Mouse (Mus musculus): ENCODE data around the gene Coro2a.
"Not testable (repeated sequence)": the region's sequence is repeated elsewhere in the genome, so short reads cannot be mapped to it uniquely, and the experiment has no call there.

The Coro2a gene

DNA sequence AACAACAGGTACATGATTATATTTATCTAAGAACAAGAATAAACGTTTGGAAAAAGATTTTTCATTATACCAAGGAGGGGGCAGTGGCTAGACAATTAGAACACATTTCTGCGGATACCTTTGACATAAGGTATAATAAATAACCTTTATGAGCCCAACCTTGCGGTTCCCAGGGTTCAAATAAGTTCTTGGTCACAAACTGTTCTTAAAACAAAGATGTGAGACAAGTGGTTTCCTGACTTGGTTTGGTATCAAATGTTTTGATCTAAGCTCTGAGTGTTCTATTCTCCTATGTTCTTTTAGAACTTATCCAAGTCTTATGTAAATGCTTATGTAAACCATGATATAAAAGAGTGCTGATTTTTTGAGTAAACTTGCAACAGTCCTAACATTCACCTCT, 17.5 kb downstream of the Coro2a start:
- not testable (repeated sequence) for DNase-seq (ENCODE audit: low read depth, low spot score)

DNA sequence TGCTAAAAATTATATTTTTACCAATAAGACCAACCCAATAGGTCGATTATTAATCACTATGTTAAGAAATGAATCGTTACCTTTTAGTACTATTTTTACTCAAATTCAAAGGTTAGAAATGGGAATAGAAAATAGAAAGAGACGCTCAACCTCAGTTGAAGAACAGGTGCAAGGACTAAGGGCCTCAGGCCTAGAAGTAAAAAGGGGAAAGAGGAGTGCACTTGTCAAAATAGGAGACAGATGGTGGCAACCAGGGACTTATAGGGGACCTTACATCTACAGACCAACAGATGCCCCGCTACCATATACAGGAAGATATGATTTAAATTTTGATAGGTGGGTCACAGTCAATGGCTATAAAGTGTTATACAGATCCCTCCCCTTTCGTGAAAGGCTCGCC, 17.9 kb downstream of the Coro2a start:
- DNase-seq (ENCODE audit: low read depth, low spot score): not testable (repeated sequence)

DNA sequence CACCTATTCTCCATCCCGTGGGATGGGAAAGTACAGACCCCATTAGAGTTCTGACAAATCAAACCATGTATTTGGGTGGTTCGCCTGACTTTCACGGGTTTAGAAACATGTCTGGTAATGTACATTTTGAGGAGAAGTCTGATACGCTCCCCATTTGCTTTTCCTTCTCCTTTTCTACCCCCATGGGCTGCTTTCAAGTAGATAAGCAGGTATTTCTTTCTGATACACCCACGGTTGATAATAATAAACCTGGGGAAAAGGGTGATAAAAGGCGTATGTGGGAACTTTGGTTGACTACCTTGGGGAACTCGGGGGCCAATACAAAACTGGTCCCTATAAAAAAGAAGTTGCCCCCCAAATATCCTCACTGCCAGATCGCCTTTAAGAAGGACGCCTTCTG, 20.0 kb downstream of the Coro2a start:
- not testable (repeated sequence) for DNase-seq (ENCODE audit: low read depth, low spot score)

DNA sequence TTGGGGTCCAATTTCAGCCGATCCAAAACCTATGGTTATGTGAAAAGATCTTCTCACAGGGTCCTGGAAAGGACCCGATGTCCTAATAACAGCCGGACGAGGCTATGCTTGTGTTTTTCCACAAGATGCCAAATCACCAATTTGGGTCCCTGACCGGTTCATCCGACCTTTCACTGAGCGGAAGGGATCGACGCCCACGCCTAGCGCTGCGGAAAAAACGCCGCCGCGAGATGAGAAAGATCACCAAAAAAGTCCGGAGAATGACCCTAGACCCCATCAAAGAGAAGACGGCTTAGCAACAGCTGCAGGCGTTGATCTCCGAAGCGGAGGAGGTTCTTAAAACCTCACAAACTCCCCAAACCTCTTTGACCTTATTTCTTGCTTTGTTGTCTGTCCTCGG, 20.4 kb downstream of the Coro2a start:
- DNase-seq (ENCODE audit: low read depth, low spot score): peak; percentile 39

DNA sequence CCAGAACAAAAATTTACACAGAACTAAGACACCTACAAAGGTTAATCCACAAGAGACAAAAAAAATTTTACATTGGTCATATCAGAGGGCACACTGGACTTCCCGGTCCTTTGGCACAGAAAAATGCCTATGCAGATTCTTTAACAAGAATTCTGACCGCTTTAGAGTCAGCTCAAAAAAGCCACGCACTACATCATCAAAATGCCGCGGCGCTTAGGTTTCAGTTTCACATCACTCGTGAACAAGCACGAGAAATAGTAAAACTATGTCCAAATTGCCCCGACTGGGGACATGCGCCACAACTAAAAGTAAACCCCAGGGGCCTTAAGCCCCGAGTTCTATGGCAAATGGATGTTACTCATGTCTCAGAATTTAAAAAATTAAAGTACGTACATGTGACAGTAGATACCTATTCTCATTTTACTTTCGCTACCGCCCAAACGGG, 21.2 kb downstream of the Coro2a start:
- DNase-seq (ENCODE audit: low read depth, low spot score): not testable (repeated sequence)

DNA sequence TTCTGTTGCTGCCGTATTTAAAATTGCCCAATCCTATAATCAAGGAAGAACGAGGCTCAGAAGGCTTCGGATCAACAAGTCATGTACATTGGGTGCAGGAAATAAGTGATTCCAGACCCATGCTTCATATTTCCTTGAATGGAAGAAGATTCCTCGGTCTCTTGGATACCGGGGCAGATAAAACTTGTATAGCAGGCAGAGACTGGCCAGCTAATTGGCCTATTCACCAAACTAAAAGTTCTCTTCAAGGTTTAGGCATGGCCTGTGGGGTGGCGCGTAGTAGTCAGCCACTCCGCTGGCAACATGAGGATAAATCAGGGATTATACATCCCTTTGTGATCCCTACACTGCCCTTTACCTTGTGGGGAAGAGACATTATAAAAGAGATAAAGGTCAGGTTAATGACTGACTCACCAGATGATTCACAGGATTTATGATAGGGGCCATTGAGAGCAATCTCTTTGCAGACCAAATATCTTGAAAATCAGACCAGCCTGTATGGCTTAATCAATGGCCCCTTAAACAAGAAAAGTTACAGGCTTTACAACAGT, 23.1 kb downstream of the Coro2a start:
- not testable (repeated sequence) for DNase-seq (ENCODE audit: low read depth, low spot score)

DNA sequence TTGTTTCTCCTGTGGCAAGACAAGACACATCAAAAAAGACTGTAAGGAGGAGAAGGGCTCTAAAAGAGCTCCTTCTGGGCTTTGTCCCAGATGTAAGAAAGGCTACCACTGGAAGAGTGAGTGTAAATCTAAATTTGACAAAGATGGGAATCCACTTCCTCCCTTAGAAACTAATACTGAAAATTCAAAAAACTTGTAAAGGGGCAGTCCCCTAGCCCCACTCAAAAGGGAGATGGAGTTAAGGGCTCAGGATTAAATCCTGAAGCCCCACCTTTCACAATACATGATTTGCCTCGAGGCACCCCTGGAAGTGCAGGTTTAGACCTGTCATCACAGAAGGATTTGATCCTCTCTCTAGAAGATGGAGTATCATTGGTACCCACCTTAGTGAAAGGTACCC, 23.8 kb downstream of the Coro2a start:
- no peak for DNase-seq (ENCODE audit: low read depth, low spot score)

DNA sequence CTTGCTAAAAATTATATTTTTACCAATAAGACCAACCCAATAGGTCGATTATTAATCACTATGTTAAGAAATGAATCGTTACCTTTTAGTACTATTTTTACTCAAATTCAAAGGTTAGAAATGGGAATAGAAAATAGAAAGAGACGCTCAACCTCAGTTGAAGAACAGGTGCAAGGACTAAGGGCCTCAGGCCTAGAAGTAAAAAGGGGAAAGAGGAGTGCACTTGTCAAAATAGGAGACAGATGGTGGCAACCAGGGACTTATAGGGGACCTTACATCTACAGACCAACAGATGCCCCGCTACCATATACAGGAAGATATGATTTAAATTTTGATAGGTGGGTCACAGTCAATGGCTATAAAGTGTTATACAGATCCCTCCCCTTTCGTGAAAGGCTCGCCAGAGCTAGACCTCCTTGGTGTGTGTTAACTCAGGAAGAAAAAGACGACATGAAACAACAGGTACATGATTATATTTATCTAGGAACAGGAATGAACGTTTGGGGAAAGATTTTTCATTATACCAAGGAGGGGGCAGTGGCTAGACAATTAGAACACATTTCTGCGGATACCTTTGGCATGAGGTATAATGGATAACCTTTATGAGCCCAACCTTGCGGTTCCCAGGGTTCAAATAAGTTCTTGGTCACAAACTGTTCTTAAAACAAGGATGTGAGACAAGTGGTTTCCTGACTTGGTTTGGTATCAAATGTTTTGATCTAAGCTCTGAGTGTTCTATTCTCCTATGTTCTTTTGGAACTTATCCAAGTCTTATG, 26.3 kb downstream of the Coro2a start:
- DNase-seq (ENCODE audit: low read depth, low spot score): not testable (repeated sequence)

DNA sequence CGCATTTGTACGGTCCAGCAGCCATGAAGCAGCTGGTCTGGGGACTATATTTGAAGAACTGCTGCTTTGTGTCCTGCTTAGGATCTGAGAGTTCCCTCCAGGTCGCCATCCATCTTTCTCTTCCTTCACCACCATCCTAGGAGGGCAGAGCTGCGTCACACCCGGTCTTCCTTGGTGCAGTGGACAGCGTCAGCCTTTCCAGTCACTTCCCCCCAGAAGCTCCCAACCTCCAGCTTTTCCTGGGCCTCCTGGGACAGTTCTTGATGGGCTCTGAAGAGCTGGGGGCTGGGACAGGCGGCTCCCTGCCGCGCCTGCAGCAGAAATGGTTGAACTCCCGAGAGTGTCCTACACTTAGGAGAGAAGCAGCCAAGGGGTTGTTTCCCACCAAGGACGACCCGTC, 27.2 kb downstream of the Coro2a start:
- DNase-seq (ENCODE audit: low read depth, low spot score): no peak

DNA sequence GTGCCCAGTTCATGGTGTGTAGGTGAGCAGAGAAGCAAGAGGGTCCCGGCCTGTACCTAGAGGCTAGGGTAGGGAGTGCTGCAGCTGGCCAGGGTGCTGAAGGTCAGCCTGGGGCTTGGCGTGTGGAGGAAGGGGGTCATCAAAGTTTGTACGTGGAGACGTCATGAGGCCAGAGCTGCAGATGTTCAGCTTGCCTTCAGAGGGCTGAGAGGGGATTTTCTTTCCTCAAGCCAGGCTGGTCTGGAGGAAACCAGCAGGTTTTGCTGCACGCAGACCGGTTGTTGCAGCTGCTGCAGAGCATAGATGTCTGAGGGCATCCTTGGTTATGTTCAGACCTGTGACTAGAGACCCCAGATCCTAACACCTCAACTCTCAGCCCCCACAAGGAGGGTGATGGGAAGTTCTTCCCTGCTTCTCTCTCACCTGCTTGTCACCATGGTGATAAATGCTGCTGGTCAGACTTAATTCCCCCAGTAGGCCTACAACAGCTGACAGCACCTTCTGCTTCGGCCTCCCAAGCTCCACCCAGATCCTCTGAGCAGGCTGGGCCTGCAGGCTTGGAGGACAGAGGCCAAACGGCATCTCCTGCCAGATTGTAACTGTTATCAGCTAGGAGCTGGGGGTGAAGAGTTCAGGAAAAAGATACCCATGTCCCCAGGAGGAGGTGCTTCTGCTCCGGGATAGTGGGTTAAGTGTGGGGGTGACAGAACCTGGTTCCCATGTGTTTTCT, 27.8 kb downstream of the Coro2a start:
- DNase-seq (ENCODE audit: low read depth, low spot score): no peak

DNA sequence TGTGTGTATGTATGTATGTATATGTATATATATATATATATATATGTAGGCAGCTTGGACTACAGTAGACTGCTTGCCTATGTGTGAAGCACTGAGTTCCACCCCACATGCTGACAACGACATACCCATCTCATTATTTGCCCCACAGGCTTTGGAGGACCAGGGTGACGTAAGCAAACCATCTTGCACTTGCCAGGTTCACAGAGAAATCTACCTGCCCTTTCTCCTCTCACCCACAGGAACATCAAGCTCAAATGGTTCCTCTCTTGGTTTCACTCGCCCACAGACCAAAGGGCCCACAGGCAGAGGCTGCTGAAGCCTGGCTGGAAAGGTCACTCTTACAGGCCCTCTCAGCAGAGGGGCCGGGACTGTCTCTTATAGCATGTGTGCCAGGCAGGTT, 29.4 kb downstream of the Coro2a start:
- no peak for DNase-seq (ENCODE audit: low read depth, low spot score)

DNA sequence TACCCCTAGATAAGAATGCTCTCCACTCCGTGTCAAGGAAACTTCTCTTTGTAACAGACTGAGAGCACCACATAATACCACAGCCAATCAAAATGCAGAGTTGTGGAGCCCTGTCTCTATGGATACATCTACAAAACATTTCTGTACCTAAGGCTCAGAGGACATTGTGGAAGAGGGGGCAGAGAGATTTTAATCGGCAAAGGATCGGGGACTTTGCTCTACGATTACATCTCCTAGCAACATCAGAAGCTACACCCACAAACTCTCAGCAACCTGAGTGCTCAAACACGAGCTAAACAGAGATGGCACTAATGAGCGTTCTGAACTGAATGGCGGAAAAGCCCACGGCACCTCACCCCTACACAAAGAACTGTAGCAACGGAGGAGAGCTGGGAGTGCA, 30.3 kb downstream of the Coro2a start:
- no peak for DNase-seq (ENCODE audit: low read depth, low spot score)

DNA sequence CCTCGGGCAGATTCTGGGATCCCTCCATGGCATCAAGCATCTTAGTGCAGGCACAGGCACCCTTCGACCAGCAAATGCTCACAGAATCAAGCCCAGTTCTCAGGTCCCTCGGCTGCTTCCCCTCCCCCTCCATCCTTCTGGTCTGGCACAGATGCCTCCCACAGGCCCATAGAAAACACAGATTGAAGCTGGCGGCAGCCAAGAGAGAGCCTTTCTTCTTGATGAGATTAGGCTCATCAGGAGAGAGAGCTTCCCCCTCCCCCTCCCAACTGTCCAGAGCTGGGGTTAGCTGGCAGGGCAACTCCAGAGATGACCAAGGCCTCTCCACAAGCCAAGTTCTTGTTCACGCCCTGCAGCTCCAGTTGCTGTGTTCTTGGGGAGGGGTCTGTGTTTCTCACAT, 32.3 kb downstream of the Coro2a start:
- no peak for DNase-seq (ENCODE audit: low read depth, low spot score)

DNA sequence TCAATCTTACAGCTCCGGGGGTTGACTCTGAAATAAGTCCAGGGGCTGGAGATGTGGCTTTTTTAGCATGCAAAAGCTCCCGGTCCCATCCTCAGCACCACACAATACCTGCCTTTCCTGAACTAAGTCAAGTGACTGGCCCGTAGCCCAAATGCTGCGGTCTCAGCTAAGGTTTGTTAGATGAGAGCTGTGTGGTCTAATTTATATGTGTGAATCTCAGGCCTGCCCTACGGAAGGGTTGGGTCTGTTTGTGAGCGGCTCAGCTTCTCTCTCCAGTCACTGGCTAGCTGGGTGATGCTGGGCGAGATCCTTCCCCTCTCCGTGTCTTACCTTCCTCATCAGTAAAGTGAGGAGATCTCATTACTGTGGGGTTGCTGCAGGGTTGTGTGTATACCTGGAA, 33.8 kb downstream of the Coro2a start:
- DNase-seq (ENCODE audit: low read depth, low spot score): no peak

DNA sequence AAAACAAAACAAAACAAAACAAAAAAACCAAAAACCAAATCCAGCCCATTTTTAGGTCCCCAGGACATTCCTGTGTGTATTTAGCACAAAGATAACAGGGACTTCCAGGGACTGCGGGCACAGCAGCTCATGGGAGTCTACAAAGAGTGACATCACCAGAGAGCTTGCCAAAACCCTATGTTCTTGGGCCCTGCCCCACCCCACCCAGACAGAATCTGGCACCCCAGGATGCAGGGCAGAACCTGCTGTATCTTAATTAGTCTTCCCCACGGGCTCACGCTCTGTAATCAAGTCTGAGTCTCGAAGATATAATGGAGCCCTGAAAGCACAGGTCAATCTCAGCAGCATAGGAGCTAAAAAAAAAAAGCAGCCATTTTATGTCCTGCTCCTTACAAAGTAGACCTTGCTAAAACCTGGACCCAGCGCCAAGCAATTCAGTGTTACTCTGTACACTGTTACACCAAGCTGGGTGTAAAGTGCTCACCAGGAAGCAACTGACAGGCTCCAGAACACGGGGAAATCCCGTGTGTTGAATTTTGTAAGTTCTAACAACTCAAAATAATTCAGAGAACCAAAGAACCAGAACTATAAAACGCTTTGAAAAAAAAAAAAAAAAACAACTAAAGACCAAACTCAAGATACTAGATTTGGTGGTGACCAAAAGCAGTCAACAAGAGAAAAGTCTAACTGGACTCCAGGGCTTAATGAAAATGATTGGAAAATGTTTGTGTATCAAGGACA, 34.9 kb downstream of the Coro2a start:
- no peak for DNase-seq (ENCODE audit: low read depth, low spot score)

DNA sequence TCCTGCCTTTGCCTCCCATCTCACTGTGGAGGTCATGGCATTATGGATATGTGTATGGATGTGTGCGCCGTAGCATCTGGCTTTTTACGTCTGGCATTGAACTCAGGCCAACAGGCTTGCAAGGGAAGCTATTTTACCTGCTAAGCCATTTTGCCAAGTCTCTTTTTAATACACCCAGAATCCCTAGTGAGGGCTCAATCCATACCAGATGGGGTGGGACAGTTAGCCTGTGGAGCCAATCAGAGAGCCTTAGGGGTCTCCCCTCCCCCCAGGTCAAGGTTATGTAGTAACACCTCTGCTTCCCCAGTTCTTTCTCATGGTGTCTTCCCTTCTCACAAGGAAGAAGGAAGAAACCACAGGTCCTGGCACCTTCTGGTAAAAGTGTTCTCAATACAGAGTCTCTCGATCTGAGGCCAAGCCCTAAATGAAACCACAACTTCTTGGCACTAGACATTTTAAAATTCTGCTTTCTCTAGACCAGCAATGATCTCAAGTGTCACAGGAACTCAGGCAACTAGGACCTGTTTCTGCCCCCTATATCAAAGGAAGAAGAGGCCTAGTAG, 36.5 kb downstream of the Coro2a start:
- DNase-seq (ENCODE audit: low read depth, low spot score): no peak

DNA sequence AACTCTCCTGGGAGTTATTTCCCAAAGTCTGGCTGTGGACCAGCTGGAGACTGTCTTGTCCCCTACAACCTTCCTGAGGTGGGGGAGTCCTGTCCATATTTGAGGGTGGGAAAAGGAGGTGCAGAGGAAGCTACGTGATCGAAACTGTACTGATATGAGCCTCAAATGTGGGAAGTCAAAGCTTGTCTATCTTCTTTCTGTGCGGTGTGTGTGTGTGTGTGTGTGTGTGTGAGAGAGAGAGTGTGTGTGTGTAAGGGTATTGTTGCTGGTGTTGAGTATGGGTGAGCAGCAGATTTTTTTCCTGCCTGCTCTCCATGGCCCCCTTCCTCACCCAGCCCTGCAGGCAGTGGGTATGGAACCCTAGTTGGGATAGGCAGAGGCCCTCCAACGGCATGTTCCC, 37.8 kb downstream of the Coro2a start:
- DNase-seq (ENCODE audit: low read depth, low spot score): no peak

DNA sequence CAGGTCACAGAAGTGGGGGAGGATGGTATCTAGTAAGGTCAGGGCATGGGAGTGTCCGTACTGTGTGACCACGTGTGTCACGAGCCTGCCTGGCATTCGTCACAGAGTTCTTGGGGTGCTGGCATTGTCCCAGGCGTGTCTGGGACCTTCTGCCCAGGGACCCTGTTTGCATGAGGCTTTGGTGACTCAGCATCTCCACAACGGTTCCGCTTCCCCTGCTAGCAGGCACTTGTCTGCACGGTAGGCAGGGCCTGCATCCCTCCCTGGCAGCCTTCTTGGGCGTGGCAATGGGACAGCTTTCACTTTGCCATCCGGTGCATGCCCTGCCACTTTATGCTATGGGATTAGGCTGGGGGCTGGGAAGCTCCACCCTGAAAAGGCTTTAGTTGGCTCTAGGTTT, 38.2 kb downstream of the Coro2a start:
- DNase-seq (ENCODE audit: low read depth, low spot score): no peak

DNA sequence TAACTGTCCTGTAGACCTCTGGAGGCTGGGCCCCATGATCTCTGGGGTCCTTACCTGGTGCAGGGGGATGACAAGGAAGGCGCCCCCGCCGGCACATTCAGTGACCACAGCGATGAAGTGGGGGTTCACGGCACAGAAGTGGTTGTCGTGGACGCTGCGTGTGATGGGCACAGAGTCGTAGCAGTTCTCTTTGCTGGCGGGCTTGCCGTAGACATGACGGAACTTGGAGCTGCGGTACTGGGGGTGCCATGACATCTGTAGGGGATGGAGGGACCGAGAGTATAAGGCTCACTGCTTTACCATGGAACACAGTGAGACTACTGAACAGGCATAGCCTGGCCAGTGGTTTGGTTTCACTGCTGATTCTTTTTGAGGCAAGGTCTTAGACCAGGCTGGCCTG, 39.2 kb downstream of the Coro2a start:
- DNase-seq (ENCODE audit: low read depth, low spot score): no peak

DNA sequence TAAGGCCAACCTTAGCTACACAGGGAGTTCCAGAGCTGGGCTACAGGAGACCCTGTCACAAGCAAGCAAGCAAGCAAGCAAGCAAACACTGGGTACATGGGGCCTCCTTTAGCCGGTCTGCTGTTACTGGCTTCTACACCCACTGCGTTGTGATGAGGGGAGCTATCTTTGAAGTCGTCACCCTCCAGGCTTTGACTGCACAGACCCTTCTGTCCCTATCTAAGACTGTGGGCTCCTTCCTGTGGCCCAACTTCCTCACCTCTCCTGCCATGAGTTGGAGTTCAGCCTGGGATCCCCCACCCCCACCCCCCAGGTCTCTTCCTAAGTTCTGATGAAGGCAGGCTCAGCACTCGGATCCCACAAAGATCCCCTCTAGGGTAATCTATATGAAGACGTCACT, 40.0 kb downstream of the Coro2a start:
- no peak for DNase-seq (ENCODE audit: low read depth, low spot score)

DNA sequence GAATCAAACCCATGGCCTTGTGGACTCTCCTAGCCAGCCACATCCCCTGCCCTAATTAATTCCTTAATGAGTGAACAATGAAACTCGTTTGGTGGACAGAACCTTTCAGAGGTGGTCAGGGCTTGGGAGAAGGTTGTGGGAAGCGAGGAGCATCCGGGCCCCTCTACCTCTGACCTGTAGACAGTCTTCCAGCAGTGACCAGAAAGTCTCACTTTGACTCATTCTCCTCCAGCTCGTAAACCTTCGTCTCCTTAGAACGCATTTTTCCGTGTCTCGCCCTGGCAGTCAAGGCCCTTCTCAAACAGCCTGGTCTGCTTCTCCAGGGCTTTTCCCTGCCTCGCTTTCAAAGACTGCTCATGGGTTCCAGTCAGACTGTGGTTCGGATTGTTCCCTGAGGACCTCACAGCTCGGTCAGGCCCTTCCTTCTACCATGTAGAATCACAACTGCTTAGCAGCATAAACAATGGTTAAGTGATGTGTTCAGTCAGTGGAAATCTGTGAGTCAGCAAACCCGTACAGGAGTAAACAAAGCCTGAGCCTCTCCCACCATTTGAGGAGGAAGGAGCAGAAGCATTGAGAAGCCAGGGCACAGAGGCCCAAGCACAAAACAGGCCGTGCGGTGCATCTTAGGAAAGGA, 41.8 kb downstream of the Coro2a start:
- no peak for DNase-seq (ENCODE audit: low read depth, low spot score)

Measured in R1 (cell line).